Mouse (Mus musculus): ENCODE data around the gene Ciita. TPM values are rescaled to one million over a fixed set of nuclear protein-coding genes. Genes with fewer than 3 reads are reported as not detected.

Gene Ciita
- polyA plus RNA-seq, 1 experiment from 2014 or later, result 0.18 TPM

- 44% methylated on average over 13 of the region's 13 CpGs for WGBS (ENCODE audit: insufficient replicate concordance)
- no peak; the same call in 1 of the 2 replicates for ATAC-seq (ENCODE audit: low read depth)
- Histone ChIP-seq H3K4me1 (ENCODE audit: control insufficient read depth, low read depth, low read length) (no peaks in the 10 kb centered on the region), H3K4me3 (ENCODE audit: low read depth, low read length) (0 out of 2 replicates have a peak overlapping the region, but pooled peaks have one; percentile 6), H3K27ac (ENCODE audit: low read length) (no peak overlapping the region), H3K36me3 (ENCODE audit: control insufficient read depth, insufficient read depth) (no peaks in the 10 kb centered on the region), H3K27me3 (ENCODE audit: control insufficient read depth, insufficient read depth, low read depth, low read length) (no peaks in the 10 kb centered on the region), H3K4me2 (ENCODE audit: low read depth, low read length) (no peak overlapping the region), H3K9me3 (replicated peaks; ENCODE audit: control insufficient read depth, low read length) (no peaks in the 10 kb centered on the region), H3K9ac (ENCODE audit: low read depth, low read length) (no peak overlapping the region)
These were observed 33.1 kb upstream of the Ciita start for GRCm38 (mm10) chr16:10446573-10447263.

GRCm38 (mm10) chr16:10447264-10447594 lies 32.6 kb upstream of the Ciita start, which contains the start of gene Tvp23a:
Gene Tvp23a, minus strand, starts transcription at chr16:10447362.
- Histone ChIP-seq H3K9ac (ENCODE audit: low read depth, low read length) (no peak within 1 kb of the TSS), H3K4me3 (ENCODE audit: low read depth, low read length) (0 out of 2 replicates have a peak within 1 kb of the TSS, but pooled peaks have one; percentile 6), H3K4me1 (ENCODE audit: control insufficient read depth, low read depth, low read length) (peaks cover under 1% of the 10 kb centered on the region; the same call in 1 of the 2 replicates), H3K4me2 (ENCODE audit: low read depth, low read length) (no peak within 1 kb of the TSS), H3K9me3 (replicated peaks; ENCODE audit: control insufficient read depth, low read length) (no peaks in the 10 kb centered on the region), H3K27me3 (ENCODE audit: control insufficient read depth, insufficient read depth, low read depth, low read length) (no peaks in the 10 kb centered on the region), H3K36me3 (ENCODE audit: control insufficient read depth, insufficient read depth) (no peaks in the 10 kb centered on the region), H3K27ac (ENCODE audit: low read length) (no peak within 1 kb of the TSS)
- WGBS (ENCODE audit: insufficient replicate concordance), result 20% methylated on average over 12 of the region's 12 CpGs
- ATAC-seq (ENCODE audit: low read depth), result peak; percentile 40; the same call in 1 of the 2 replicates

GRCm38 (mm10) chr16:10447781-10448180 lies 32.1 kb upstream of the Ciita start:
- Histone ChIP-seq H3K9ac (ENCODE audit: low read depth, low read length) (no peak overlapping the region), H3K9me3 (replicated peaks; ENCODE audit: control insufficient read depth, low read length) (no peaks in the 10 kb centered on the region), H3K4me2 (ENCODE audit: low read depth, low read length) (no peak overlapping the region), H3K4me1 (ENCODE audit: control insufficient read depth, low read depth, low read length) (peaks cover 2% of the 10 kb centered on the region; the same call in 1 of the 2 replicates), H3K4me3 (ENCODE audit: low read depth, low read length) (no peak overlapping the region), H3K27me3 (ENCODE audit: control insufficient read depth, insufficient read depth, low read depth, low read length) (no peaks in the 10 kb centered on the region), H3K36me3 (ENCODE audit: control insufficient read depth, insufficient read depth) (no peaks in the 10 kb centered on the region), H3K27ac (ENCODE audit: low read length) (no peak overlapping the region)
- 27% methylated on average over 2 of the region's 2 CpGs for WGBS (ENCODE audit: insufficient replicate concordance)
- no peak for ATAC-seq (ENCODE audit: low read depth)

- Histone ChIP-seq H3K36me3 (ENCODE audit: control insufficient read depth, insufficient read depth) (no peaks in the 10 kb centered on the region), H3K9me3 (replicated peaks; ENCODE audit: control insufficient read depth, low read length) (no peaks in the 10 kb centered on the region), H3K4me1 (ENCODE audit: control insufficient read depth, low read depth, low read length) (peaks cover 4% of the 10 kb centered on the region), H3K4me2 (ENCODE audit: low read depth, low read length) (no peak overlapping the region), H3K27ac (ENCODE audit: low read length) (peak overlapping the region; percentile 46; the same call in 1 of the 2 replicates), H3K27me3 (ENCODE audit: control insufficient read depth, insufficient read depth, low read depth, low read length) (no peaks in the 10 kb centered on the region), H3K9ac (ENCODE audit: low read depth, low read length) (no peak overlapping the region), H3K4me3 (ENCODE audit: low read depth, low read length) (no peak overlapping the region)
- ATAC-seq (ENCODE audit: low read depth), result peak; percentile 86
- WGBS (ENCODE audit: insufficient replicate concordance), result 49% methylated on average over 9 of the region's 9 CpGs
These were observed 30.9 kb upstream of the Ciita start for GRCm38 (mm10) chr16:10448931-10449330.

GRCm38 (mm10) chr16:10451906-10452305 lies 28.0 kb upstream of the Ciita start:
- Histone ChIP-seq H3K27me3 (ENCODE audit: control insufficient read depth, insufficient read depth, low read depth, low read length) (no peaks in the 10 kb centered on the region), H3K9me3 (replicated peaks; ENCODE audit: control insufficient read depth, low read length) (no peaks in the 10 kb centered on the region), H3K4me3 (ENCODE audit: low read depth, low read length) (no peak overlapping the region), H3K36me3 (ENCODE audit: control insufficient read depth, insufficient read depth) (no peaks in the 10 kb centered on the region), H3K9ac (ENCODE audit: low read depth, low read length) (no peak overlapping the region), H3K4me2 (ENCODE audit: low read depth, low read length) (no peak overlapping the region), H3K4me1 (ENCODE audit: control insufficient read depth, low read depth, low read length) (peaks cover 5% of the 10 kb centered on the region), H3K27ac (ENCODE audit: low read length) (no peak overlapping the region)
- ATAC-seq (ENCODE audit: low read depth), result no peak
- WGBS (ENCODE audit: insufficient replicate concordance), result 45% methylated on average over 2 of the region's 2 CpGs

- Histone ChIP-seq H3K27me3 (ENCODE audit: control insufficient read depth, insufficient read depth, low read depth, low read length) (no peaks in the 10 kb centered on the region), H3K9ac (ENCODE audit: low read depth, low read length) (no peak overlapping the region), H3K4me1 (ENCODE audit: control insufficient read depth, low read depth, low read length) (peaks cover 5% of the 10 kb centered on the region), H3K4me3 (ENCODE audit: low read depth, low read length) (no peak overlapping the region), H3K9me3 (replicated peaks; ENCODE audit: control insufficient read depth, low read length) (no peaks in the 10 kb centered on the region), H3K27ac (ENCODE audit: low read length) (no peak overlapping the region), H3K36me3 (ENCODE audit: control insufficient read depth, insufficient read depth) (no peaks in the 10 kb centered on the region), H3K4me2 (ENCODE audit: low read depth, low read length) (no peak overlapping the region)
- 59% methylated on average over 8 of the region's 8 CpGs for WGBS (ENCODE audit: insufficient replicate concordance)
- no peak for ATAC-seq (ENCODE audit: low read depth)
These were observed 27.4 kb upstream of the Ciita start for GRCm38 (mm10) chr16:10452445-10452896.

- H3K4me3 ChIP-seq (ENCODE audit: low read depth, low read length), result no peak overlapping the region
- peaks cover 5% of the 10 kb centered on the region for H3K4me1 ChIP-seq (ENCODE audit: control insufficient read depth, low read depth, low read length)
- no peak overlapping the region for H3K9ac ChIP-seq (ENCODE audit: low read depth, low read length)
- H3K27ac ChIP-seq (ENCODE audit: low read length), result no peak overlapping the region
- no peak for ATAC-seq (ENCODE audit: low read depth)
- no peaks in the 10 kb centered on the region for H3K36me3 ChIP-seq (ENCODE audit: control insufficient read depth, insufficient read depth)
- H3K4me2 ChIP-seq (ENCODE audit: low read depth, low read length), result no peak overlapping the region
- WGBS (ENCODE audit: insufficient replicate concordance), result 50% methylated on average over 6 of the region's 6 CpGs
- no peaks in the 10 kb centered on the region for H3K27me3 ChIP-seq (ENCODE audit: control insufficient read depth, insufficient read depth, low read depth, low read length)
- no peaks in the 10 kb centered on the region for H3K9me3 ChIP-seq (replicated peaks; ENCODE audit: control insufficient read depth, low read length)
These were observed 25.8 kb upstream of the Ciita start for GRCm38 (mm10) chr16:10453872-10454582.

- Histone ChIP-seq H3K4me2 (ENCODE audit: low read depth, low read length) (no peak overlapping the region), H3K27ac (ENCODE audit: low read length) (no peak overlapping the region), H3K9me3 (replicated peaks; ENCODE audit: control insufficient read depth, low read length) (no peaks in the 10 kb centered on the region), H3K4me1 (ENCODE audit: control insufficient read depth, low read depth, low read length) (peaks cover 5% of the 10 kb centered on the region), H3K36me3 (ENCODE audit: control insufficient read depth, insufficient read depth) (no peaks in the 10 kb centered on the region), H3K27me3 (ENCODE audit: control insufficient read depth, insufficient read depth, low read depth, low read length) (no peaks in the 10 kb centered on the region), H3K4me3 (ENCODE audit: low read depth, low read length) (no peak overlapping the region), H3K9ac (ENCODE audit: low read depth, low read length) (no peak overlapping the region)
- 33% methylated on average over 3 of the region's 3 CpGs for WGBS (ENCODE audit: insufficient replicate concordance)
- ATAC-seq (ENCODE audit: low read depth), result no peak
These were observed 25.3 kb upstream of the Ciita start for GRCm38 (mm10) chr16:10454583-10454974.

GRCm38 (mm10) chr16:10460188-10460587 lies 19.7 kb upstream of the Ciita start:
- no peaks in the 10 kb centered on the region for H3K27me3 ChIP-seq (ENCODE audit: control insufficient read depth, insufficient read depth, low read depth, low read length)
- no peaks in the 10 kb centered on the region for H3K36me3 ChIP-seq (ENCODE audit: control insufficient read depth, insufficient read depth)
- ATAC-seq (ENCODE audit: low read depth), result no peak
- no peaks in the 10 kb centered on the region for H3K9me3 ChIP-seq (replicated peaks; ENCODE audit: control insufficient read depth, low read length)
- no peak overlapping the region for H3K4me3 ChIP-seq (ENCODE audit: low read depth, low read length)
- H3K9ac ChIP-seq (ENCODE audit: low read depth, low read length), result no peak overlapping the region
- no peak overlapping the region for H3K4me2 ChIP-seq (ENCODE audit: low read depth, low read length)
- H3K27ac ChIP-seq (ENCODE audit: low read length), result no peak overlapping the region
- WGBS (ENCODE audit: insufficient replicate concordance), result 44% methylated on average over 2 of the region's 2 CpGs
- H3K4me1 ChIP-seq (ENCODE audit: control insufficient read depth, low read depth, low read length), result no peaks in the 10 kb centered on the region
